Mouse (Mus musculus) embryonic stem cell, embryonic (primary cell): Measurements from ENCODE around the gene Tescl.

ENCODE experiments used
- CTCF ChIA-PET, 4 experiments: fragments of 300-600 bp in 2 of 4; fragments of 350-600 bp in 2 of 4; sonication (Branson Sonifier 250); formaldehyde crosslinking; loops; one replicate each; lab custom pipeline; 2022; ENCODE audit warnings: inconsistent platforms in 2 of 4; lab: Charles Lee
- POLR2A ChIA-PET, 4 experiments: fragments of 300-600 bp in 2 of 4; fragments of 350-600 bp in 2 of 4; sonication (Branson Sonifier 250); formaldehyde crosslinking; loops; one replicate each; lab custom pipeline; 2022; ENCODE audit warnings: antibody characterized with exemption in 4 of 4, inconsistent platforms in 1 of 4; lab: Charles Lee

Gene Tescl

DNA sequence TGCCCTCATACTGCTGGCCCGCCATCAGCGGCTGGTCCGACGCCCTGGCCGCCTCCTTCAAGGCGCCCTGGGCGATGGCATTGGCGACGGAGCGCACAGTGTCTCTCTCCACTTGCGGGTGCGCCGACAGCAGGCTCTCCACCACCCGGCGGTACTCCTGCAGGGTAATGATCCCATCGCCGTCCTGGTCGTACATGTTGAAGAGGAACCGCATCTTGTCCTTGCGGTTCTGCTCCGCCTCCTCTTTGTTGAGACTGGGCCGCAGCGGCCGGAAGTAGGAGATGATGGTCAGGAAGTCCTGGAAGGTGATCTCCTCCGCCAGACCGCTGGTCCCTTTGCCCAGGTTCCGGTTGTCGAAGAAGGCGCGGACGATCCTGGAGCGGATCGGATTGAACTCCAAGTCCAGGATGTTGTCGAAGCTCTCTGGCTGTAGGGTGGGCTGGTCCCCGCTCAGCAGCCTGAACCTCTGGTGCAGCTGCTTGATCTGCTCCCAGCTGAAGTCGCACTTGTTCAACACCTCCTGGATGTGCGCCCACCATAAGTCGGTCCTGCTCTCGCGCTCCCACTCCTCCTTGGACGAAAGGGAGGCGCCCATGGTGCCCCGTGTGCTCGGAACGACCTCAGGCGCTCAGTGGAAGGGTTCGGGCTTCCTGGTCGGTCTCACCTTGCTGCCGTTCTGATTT, at the start of gene Tescl:
Tescl (minus strand) TSS at position 633 of the 683 bp plus-strand sequence.
- POLR2A ChIA-PET: interaction anchor here in 1 of 4 experiments (1.0 to 1.4 kb wide), 2 partner anchors 32 to 78 kb away, joined by 3 read pairs; partner anchors contain the start of gene Zfp108
- CTCF ChIA-PET: interaction anchor here in 1 of 4 experiments (1.0 kb wide), 1 partner anchor 12 kb away, joined by 3 read pairs; no protein-coding TSS in a partner anchor

DNA sequence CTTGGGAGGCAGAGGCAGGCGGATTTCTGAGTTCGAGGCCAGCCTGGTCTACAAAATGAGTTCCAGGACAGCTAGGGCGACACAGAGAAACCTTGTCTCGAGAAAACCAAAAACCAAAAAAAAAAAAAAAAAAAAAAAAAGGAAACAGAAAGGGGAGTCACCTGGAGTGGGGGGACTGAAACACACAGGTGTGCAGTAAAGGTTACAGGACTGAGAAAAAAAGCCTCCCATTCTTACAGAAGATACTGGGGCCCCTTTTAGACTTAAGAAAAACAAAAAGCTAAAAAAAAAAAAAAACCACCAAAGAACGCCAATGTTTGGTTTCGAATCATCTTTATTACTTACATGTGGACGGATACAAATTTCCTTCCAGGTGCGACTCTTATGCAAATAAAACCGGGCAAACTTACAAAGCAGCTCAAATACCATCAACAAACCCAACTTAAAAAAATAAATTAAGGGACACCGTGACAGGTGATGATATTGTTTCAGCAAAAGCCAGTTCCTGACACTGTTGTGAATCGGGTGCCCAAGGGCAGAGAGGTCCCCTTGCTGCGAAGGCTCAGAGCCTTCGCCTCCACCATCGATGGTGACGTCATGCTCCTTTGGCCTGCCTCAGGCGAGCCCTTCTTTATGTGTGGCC, 49.1 kb upstream of the Tescl start:
- POLR2A ChIA-PET: interaction anchor here in 2 of 4 experiments (0.7 to 2.0 kb wide), 7 partner anchors 9 to 701 kb away, joined by 3 to 8 read pairs (median 4); partner anchors contain the start of gene Smg9 (in 1 of the 2)
- CTCF ChIA-PET: interaction anchor here in 3 of 4 experiments (0.7 to 3.3 kb wide), 10 partner anchors 9 to 59 kb away, joined by 3 to 24 read pairs (median 4); no protein-coding TSS in a partner anchor

DNA sequence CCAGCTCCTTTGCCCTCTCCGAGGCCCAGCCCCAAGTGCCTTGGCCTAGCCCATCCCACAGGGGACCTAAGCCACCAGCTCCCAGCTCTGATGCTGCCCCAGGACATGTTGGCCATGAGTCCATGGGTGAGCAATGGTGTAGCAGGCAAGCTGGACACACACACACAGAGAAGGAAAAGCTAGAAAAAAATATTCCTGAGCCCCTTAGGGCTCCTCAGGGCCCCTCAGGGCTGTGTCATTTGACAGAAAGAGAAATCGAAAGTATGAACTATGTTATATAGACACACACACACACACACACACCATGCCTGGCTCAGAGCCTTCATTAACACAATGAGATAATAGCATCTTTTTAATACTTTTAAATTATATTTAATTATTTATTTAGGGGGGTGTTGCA, 46.6 kb upstream of the Tescl start:
- CTCF ChIA-PET: no interaction called here
- POLR2A ChIA-PET: no interaction called here

DNA sequence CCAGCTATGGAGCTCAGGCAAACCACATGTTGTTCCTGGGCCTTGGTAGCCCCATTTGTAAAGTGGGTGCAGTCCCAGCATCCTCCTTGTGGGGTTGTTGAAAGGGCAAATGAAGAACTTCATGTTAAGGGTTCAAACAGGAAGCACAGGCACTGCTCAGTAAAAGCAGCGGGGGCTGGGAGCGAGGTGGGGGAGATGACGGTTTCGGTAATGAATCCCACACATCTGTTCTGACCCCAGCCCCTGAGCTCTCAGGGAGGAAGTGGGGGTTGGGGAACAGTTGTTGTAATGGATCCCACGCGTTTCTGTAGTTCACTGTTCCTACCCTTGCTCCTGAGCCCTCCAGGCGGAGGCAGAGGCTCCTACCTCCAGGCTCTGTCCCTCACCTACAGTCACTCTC, 46.2 kb upstream of the Tescl start:
- ChIA-PET CTCF (interaction anchor here in 1 of 4 experiments (0.5 kb wide), 1 partner anchor 48 kb away, joined by 4 read pairs; no protein-coding TSS in a partner anchor), POLR2A (no interaction called here)

DNA sequence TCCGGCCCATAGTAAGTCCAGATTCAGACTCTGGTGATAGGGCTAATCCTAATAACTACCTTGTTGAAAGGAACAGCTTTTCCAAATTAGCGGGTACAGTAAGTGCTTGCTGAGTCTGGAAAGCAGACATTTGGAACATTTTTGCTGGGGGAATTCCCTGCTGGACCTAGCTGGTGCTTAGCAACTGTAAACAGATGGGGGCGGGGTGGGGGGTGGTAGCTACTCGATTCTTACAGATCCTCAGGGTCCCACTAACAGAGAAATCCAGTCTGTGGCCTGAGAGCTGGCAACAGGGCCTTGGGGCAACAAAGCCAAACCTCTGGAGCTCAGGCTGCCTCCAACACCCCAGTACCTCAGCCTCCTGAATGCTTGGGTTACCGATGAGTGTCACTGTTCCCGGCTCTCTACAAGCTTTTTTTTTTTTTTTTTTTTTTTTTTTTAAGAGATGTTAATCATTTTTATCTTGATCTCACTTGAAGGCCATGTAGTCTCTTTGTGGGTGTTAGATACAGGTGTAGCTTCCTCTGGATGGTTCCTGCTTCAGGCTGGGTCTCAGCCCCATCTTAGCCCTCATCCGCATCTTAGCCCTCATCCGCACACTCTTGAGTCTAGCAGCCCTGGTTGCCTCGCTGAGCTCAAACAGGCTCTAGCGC, 44.4 kb upstream of the Tescl start:
- POLR2A ChIA-PET: interaction anchor here (0.6 to 2.8 kb wide), 13 partner anchors 8 to 177 kb away, joined by 3 to 10 read pairs (median 4); partner anchors contain the start of gene Smg9 (in 2 of the 4)
- CTCF ChIA-PET: interaction anchor here (0.5 to 2.4 kb wide), 22 partner anchors 9 to 607 kb away, joined by 3 to 10 read pairs (median 4); partner anchors contain the start of genes Rabac1 (in 1 of the 4) and Smg9 (in 1 of the 4)

DNA sequence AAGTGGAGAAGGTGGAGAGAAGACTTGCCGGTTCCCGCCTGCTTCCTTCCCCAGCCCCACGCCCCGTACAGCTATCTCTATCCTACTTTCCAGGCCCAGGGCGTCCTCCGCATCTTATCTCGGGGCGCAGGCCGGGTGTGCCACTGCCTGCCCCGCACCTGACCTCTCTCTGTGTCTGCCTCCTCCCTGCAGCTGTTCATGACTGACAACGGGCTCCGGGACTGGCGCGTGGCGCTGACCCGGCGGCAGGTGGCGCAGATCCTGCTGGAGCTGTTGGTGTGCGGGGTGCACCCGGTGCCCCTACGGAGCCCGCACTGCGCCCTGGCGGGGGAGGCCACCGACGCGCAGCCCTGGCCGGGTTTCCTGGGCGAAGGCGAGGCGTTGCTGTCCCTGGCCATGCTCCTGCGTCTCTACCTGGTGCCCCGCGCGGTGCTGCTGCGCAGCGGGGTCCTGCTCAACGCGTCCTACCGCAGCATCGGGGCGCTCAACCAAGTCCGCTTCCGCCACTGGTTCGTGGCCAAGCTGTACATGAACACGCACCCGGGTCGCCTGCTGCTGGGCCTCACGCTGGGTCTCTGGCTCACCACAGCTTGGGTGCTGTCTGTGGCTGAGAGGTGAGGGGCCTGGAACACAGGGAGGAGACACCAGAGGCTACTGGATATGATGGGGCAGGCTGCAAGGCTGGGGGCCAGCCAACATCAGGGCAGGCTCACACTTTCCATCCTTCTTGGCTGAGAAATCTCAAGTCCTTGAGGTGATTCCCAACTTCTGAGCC, 43.5 kb upstream of the Tescl start:
- ChIA-PET POLR2A (interaction anchor here in 2 of 4 experiments (0.6 to 2.8 kb wide), 8 partner anchors 12 to 133 kb away, joined by 3 to 10 read pairs (median 6); partner anchors contain the start of gene Smg9 (in 2 of the 2)), CTCF (interaction anchor here (0.6 to 2.4 kb wide), 25 partner anchors 8 to 573 kb away, joined by 3 to 18 read pairs (median 4); partner anchors contain the start of gene Smg9 (in 2 of the 4))

DNA sequence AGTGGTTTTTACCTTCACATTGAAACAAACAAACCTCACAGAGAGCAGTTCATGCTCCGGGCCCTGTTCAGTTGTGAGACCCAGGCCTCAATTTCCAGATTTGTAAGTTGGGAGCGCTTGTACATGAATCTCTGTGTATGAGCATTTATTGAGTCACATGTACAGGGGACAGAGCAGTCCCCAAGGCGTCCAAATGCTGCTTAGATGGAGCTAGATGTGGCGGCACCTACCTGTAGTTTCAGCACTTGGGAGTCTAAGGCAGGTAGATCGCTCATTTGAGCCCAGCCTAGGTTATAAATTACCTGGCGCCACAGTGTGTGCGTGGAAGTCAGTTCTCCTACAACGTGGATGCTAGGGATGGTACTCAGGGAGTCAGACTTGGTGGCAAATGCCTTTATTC, 42.7 kb upstream of the Tescl start:
- ChIA-PET POLR2A (interaction anchor here in 3 of 4 experiments (0.5 to 2.8 kb wide), 6 partner anchors 12 to 159 kb away, joined by 3 to 10 read pairs (median 4); partner anchors contain the start of gene Smg9 (in 2 of the 3)), CTCF (interaction anchor here (0.6 to 2.4 kb wide), 19 partner anchors 9 to 286 kb away, joined by 3 to 18 read pairs (median 5); partner anchors contain the start of gene Smg9 (in 2 of the 4))

DNA sequence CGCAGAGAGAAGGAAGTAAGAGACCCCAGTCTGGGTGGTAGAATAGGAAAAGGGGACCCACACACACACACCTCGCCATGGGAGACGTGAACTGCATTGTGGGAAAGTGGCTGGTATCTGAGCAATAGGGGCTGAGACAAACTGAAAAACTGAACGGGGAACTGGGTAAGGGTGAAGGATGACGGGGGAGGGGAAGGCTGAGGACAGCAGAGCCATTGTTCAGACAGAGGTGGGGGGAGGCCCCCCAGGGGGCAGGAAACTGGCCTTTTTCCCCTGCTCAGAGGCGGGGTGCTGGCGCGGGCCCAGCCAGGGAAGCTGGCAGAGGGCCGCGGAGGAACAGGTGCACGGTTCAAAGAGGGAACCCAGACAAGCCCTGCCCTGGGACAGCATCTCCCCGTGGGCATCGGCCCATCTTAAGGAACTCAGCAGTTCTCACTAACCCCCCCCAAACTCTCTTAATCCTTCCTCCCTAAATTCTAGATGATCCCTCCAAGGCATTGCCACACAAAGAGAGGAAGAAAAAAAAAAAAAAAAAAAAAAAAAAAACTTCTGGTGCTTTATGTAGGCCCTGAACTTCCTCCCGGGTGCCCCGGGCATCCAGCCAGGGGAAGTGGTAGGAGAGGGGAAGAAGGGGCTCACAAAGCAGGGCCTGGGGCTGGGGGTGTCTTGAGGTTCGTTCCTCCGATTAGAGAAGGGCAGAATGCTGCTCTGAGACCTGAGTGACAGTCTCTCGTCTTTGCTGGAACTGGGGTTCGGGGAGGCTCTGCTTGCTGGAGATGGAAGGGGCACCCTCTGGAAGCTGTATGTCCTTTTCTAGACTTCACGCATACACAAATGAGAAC, 40.0 kb upstream of the Tescl start:
- CTCF ChIA-PET: interaction anchor here in 2 of 4 experiments (1.0 to 1.4 kb wide), 4 partner anchors 9 to 282 kb away, joined by 3 to 6 read pairs (median 4); no protein-coding TSS in a partner anchor
- POLR2A ChIA-PET: interaction anchor here in 3 of 4 experiments (0.6 to 1.2 kb wide), 3 partner anchors 9 to 82 kb away, joined by 3 read pairs; partner anchors contain the start of gene Smg9 (in 1 of the 3)

DNA sequence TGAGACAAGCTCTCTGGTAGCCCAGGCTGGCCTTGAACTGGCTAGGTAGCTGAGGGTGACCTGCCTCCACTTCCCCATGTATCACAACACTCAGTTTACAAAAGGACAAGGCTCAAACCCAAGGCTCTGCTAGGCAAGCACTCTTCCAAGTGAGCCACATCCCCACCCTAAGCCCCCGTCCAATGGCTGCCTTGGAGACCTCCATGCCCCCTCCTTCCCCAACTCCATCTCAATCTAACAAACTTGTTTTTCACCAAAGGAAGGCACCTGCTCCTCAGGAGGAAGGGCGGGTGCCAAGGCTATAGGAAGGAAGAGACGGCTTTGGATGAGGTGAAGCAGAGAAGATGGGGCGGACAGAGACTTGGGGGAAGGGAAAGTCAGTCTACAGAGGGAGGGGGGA, 39.0 kb upstream of the Tescl start:
- CTCF ChIA-PET: interaction anchor here in 1 of 4 experiments (0.5 to 1.0 kb wide), 3 partner anchors 9 to 868 kb away, joined by 3 to 4 read pairs (median 3); no protein-coding TSS in a partner anchor
- POLR2A ChIA-PET: interaction anchor here in 1 of 4 experiments (1.5 kb wide), 1 partner anchor 27 kb away, joined by 3 read pairs; the partner anchor contains the start of gene Smg9

DNA sequence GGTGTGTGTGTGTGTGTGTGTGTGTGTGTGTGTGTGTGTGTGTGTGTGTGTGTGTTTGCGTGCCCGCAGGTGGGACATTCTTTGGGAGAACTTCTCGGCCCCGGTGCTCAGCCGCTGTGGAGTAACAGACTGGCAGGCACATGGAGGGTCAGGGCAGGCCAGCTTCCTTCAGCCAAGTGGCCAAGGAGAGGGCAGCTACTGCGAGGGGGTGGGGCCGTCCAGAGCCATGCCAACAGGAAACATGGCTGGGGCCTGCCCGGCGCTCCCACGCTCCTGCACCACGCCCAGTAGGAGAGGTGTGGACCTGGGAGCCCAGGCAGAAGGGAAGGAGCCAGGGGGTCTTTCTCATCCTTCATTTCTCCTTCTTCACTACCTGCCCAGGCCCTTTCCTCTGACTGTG, 38.6 kb upstream of the Tescl start:
- ChIA-PET CTCF (interaction anchor here in 3 of 4 experiments (0.7 to 0.9 kb wide), 3 partner anchors 9 to 101 kb away, joined by 3 read pairs; no protein-coding TSS in a partner anchor), POLR2A (interaction anchor here in 2 of 4 experiments (1.1 to 1.5 kb wide), 2 partner anchors 12 to 27 kb away, joined by 3 read pairs; partner anchors contain the start of gene Smg9 (in 1 of the 2))

DNA sequence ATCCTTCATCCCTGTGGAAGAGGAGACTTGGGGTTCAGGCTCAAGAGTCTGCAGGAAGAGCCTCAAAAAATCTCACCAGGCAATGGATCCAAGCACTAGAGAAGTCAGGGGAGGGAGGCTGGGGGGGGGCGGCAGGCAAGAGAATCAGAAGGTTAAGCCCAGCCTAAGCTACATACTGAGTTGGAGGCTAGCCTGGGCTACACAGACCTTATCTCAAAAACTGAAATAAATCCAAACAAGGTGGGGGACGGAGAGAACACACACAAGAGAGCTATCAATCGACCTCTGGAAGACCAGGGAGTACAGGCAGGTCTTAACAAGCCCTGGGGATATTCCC, 38.0 kb upstream of the Tescl start:
- POLR2A ChIA-PET: interaction anchor here in 2 of 4 experiments (1.1 to 1.5 kb wide), 2 partner anchors 13 to 28 kb away, joined by 3 read pairs; partner anchors contain the start of gene Smg9 (in 1 of the 2)
- CTCF ChIA-PET: interaction anchor here in 2 of 4 experiments (0.7 to 0.9 kb wide), 2 partner anchors 67 to 102 kb away, joined by 3 read pairs; no protein-coding TSS in a partner anchor

DNA sequence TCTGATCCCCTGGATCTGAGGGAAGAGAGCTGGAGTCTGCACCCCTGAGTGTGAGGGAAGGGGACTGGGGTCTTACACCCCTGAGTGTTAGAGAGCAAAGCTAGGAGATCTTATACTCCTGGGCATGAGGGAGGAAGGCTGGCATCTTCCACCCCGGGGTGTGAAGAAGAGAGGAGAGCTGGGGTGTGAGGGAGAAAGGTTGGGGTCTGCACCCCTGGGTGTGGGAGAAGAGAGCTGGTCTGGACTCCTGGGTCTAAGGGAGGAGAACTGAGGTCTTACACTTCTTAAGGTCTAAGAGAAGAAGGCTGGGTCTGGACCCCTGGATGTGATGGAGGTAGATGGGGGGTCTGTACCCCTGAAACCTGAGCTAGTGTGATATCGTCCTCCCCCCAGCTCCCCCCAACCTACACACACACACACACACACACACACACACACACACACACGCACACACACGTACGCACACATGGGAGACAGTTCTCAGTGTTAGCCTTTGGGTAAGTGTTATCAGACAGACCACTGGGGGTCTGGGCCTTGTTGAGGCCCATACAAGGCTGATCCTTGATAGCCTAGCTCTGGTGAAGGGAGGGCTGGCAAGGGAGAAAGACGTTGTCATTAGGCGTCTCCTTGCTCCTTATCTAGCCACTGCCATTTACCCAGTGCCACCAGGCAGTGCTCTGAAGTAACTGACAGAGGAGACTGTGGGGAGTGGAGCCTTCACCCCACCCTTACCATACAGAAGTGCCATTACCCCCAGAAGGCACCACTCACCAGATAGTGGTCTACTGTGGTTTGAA, 37.5 kb upstream of the Tescl start:
- ChIA-PET POLR2A (interaction anchor here in 2 of 4 experiments (0.8 to 1.5 kb wide), 3 partner anchors 13 to 33 kb away, joined by 3 read pairs; partner anchors contain the start of gene Smg9 (in 1 of the 2)), CTCF (interaction anchor here (0.7 to 0.9 kb wide), 5 partner anchors 10 to 103 kb away, joined by 3 to 4 read pairs (median 3); partner anchors contain the start of gene Smg9 (in 1 of the 4))

DNA sequence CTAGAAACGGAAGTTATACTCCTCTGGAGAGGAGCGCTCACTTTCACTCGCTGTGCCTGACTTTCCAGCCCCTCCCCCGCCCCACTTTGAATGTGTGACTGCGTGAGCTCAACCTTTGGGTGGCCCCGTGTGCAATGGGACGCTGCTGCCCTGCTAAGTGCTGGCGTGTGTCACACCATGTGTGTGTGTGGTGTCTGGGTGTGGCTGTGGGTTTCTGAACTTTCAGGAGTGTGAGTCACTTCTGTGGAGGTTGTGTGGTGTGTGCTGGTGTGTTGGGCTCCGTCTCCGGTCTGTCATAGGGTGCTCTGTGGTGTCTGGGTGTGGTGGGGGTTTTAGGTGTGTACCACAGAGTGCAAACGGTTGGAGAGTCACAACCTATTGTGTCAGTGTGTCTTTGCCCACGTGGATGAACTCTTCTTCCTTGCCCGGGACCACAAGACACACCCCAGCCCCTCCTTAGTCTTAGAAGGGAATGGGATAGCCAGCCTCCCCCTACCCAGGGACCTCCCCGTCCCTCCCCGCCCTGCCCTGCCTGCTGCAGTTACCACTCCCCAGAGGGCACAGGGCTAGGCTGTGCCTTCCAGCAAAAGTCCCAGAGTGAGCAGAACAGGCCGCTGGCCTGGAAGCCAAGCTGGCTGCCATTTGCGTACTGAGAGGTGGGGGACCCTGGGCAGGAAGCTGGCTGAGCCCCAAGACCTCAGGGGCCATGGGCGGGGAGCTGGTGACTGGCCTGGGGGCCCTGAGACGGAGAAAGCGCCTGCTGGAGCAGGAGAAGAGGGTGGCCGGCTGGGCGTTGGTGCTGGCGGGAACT, 36.2 kb upstream of the Tescl start, which contains the start of gene Kcnn4:
Kcnn4 (plus strand) TSS at position 533 of the 811 bp plus-strand sequence.
- ChIA-PET CTCF (interaction anchor here in 2 of 4 experiments (0.5 to 0.6 kb wide), 2 partner anchors 113 to 327 kb away, joined by 3 to 7 read pairs; no protein-coding TSS in a partner anchor), POLR2A (interaction anchor here in 1 of 4 experiments (0.8 kb wide), 1 partner anchor 31 kb away, joined by 3 read pairs; no protein-coding TSS in a partner anchor)

DNA sequence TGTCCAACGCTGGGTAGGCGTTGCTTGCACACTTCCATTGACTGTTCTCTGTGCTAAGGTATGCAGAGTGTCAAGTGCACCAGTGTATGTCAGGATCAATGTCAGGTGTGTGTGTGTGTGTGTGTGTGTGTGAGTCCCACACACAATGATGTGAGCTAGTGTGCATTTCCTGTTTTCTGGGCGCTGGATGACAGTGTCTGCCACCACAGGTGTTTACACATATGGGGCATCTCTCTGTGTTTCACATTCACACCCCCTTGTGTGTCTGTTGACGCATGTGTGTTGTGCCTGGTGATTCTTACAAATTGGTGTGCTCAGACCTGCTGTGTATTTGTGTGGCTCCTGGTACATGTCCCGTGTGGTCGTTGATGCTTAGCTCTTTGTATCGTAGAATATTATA, 35.2 kb upstream of the Tescl start:
- CTCF ChIA-PET: interaction anchor here in 2 of 4 experiments (0.5 to 0.8 kb wide), 2 partner anchors 16 to 114 kb away, joined by 3 to 7 read pairs; no protein-coding TSS in a partner anchor
- POLR2A ChIA-PET: no interaction called here
